Mouse (Mus musculus) megakaryocyte, adult 5-6 weeks (primary cell): Measurements from ENCODE around the gene Polr1a. TPM values are rescaled to one million over a fixed set of nuclear protein-coding genes. Genes with fewer than 3 reads are reported as not detected.

Experiments used
- ATAC-seq: 2 replicates; pipeline ENCODE4 v1.8.0; 2016; ENCODE audit warnings: mild to moderate bottlenecking, inconsistent platforms; ENCODE audit not compliant: poor library complexity, severe bottlenecking
- total RNA-seq, 2 experiments: library from RNA; stranded (forward) in 1 of 2; stranded (reverse) in 1 of 2; fragments of 153-499, 151-499 nt in 1 of 2; fragments of 221-1000, 200-1000 nt in 1 of 2; gene quantifications; 2 replicates each; pipeline versions ENCODE4 v1.2.3 to v1.2.4; 2015 to 2017

The Polr1a gene
- total RNA-seq (2015) (17.3 and 20.6 TPM in 2 replicates), total RNA-seq (2017) (32.2 and 52.7 TPM in 2 replicates)

- ATAC-seq, result peak; percentile 98
Observed at GRCm38 (mm10) chr6:71908481-71909381, at the start of gene Polr1a, which contains the start of gene Ptcd3. TSS of gene Polr1a (plus strand) at chr6:71909053. TSS of gene Ptcd3 (minus strand) at chr6:71908750.

DNA sequence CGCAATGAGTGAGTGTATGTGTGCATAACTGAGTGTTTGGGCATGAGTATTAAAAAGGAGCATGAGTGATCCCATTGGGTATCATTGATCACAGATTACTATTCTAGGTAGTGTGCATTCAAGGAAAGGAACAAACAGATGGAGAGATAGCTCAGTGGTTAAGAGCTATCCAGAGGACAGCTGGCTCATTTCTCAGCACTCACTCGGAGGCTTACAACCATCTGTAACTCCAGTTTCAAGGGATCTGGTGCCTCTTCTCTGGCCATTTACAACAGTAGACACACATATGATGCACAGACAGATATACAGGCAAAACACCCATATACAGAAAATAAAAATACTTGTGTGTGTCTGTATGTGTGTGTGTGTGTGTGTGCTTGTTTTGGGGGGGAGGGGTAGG is 41.1 kb upstream of the Polr1a start:
- no peak for ATAC-seq

DNA sequence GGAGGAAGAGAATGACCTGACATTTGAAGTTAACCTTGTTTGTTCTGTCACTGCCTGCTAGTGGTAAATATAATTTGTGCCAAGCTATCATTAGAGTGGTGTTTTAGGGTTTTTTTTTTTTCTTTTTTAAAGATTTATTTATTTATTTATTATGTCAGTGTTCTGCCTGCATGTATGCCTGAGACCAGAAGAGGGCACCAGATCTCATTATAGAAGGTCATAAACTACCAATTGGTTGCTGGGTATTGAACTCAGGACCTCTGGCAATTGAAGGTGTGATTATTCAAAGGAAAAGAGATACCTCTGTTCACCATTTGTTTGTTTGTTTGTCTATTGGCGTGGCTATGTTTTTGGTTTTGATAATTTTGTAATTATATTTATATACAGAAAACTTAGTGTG is 40.0 kb upstream of the Polr1a start:
- no peak for ATAC-seq

DNA sequence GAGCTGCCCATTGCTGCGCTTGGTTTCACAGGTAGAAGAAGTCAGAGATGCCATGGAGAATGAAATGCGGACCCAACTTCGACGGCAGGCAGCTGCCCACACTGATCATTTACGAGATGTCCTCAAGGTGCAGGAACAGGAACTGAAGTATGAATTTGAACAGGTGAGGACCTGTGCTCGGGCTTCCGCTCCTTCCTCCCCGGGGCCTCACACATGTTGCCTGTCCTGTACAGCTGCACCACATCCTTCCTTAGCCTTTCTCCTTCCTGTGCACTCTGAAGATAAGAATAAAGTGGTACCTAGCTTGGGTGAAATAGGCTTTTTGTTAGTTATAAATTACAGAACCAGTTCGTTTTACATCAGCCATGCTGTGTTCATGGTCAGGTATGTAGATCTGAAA is 37.5 kb upstream of the Polr1a start:
- 0 out of 2 replicates have a peak, but pooled peaks have one; percentile 27 for ATAC-seq

DNA sequence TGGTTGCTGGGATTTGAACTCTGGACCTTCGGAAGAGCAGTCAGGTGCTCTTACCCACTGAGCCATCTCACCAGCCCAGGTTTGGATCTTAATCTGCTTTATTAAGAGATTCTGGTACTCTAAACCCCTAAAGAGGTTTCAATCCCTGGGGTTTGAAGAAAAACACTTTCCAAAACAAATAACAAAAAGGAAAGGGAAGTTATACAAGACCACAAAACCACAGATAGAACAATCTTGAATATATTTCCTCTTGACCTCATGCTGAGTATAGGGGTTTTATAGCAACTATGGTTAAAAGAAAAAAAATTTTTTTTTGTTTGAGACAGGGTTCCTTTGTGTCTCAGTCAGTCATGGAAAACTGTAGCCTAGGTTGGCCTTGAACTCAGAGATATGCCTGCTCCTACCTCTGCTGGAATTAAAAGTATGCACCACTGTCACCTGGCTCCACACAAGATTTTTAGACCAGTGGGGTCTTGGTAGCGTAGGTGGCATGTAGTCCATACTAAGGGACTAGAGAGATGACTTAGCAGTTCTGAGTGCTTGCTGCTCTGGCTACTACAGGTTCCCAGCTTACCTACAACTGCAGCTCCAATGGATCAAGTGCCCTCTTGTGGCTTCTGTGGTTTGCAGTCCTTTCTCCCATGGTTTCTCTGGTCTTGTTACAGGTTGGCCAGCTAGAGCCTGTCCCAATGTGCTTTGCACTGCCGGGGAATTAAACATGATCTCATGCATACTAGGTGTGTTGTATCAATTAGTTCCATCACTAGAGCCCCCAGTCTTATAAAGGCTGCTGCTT is 30.7 kb upstream of the Polr1a start:
- ATAC-seq, result 0 out of 2 replicates have a peak, but pooled peaks have one; percentile 47

GRCm38 (mm10) chr6:71893263-71893662 is 15.6 kb upstream of the Polr1a start:
- no peak for ATAC-seq

DNA sequence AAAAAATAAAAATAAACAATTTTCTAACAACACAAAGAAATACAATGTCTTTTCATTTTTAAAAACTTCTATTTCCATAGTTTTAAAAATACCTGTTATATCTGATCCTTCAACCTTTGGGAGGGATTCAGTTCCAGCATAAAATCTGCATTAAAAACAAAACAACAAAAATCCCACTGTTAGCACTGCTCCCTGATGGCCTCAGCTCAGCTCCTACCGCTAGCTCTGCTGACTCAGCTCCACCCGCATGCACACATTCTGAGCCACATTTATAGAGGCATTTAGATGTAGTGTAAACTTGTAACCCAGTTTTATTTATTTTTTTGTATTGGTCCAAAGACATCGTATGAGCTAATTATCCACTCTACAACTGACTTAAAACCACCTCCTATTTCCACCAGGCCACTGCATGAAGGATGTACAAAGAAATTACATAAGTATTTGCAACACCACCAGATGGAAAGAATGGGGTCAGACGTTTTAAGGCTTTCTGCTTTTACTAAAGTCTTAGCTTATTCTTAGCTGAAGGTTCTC is 1.1 kb upstream of the Polr1a start:
- ATAC-seq, result no peak

GRCm38 (mm10) chr6:71909384-71909783 is 531 bp downstream of the Polr1a start:
- no peak for ATAC-seq

GRCm38 (mm10) chr6:71909840-71910239 is 987 bp downstream of the Polr1a start:
- peak; percentile 16; the same call in 1 of the 2 replicates for ATAC-seq

- ATAC-seq, result no peak
Observed at GRCm38 (mm10) chr6:71911686-71912450, 3.0 kb downstream of the Polr1a start.

GRCm38 (mm10) chr6:71920752-71921151 is 11.9 kb downstream of the Polr1a start:
- ATAC-seq, result no peak

DNA sequence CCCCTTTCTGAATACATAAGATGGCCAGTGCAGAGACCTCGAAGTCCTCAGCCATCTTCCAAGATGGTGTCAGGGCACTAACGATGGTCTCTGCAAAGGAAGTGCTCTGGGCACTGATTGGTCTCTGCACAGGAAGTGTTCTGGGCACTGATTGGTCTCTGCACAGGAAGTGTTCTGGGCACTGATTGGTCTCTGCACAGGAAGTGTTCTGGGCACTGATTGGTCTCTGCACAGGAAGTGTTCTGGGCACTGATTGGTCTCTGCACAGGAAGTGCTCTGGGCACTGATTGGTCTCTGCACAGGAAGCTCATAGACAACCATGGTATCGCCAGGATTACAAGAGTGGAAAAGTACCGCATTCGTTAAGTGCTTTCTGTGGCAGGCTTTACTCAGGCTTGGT is 16.4 kb downstream of the Polr1a start:
- ATAC-seq, result peak; percentile 34

- ATAC-seq, result no peak
Observed at GRCm38 (mm10) chr6:71927911-71928310, 19.1 kb downstream of the Polr1a start.

DNA sequence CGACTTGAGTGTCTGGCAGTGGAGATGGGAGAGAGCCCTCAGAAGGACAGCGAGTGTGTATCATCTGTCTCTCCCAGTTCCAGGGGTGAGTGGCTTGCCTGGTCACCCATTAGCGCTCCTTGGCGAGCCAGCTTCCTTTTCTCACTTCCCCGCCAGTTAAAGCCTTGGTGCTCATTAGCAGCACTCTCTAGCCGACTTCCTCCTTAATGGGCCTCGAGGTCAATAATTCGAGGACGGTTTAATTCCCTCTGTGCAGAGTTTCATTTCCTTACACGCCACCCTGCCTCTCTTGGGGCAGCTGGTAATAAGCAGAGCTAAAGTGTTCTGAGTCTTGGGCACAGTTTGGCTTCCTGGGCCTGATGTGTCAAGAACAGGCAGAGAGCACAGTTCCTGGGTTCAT is 21.2 kb downstream of the Polr1a start:
- ATAC-seq, result peak; percentile 75

- ATAC-seq, result 0 out of 2 replicates have a peak, but pooled peaks have one; percentile 11
Observed at GRCm38 (mm10) chr6:71930830-71931437, 22.1 kb downstream of the Polr1a start.

DNA sequence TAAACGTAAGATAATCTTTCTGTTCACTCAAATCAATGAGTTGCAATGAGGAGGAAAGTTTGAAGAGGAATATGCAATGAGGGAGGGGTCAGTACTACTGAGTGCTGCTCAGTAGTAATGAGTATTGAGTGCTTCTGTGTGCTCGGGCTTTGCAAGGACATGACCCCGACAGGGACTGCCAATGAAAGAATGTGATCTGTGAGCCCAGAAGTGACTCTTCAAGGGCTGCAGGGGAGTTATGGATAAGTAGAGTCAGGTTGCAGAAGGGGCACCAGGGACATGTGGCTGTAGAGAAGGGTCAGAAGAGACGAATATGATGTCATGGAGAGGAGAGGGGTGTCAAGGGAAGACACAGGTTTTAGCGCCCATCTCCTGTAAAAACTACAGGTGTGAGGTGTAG is 23.5 kb downstream of the Polr1a start:
- no peak for ATAC-seq

DNA sequence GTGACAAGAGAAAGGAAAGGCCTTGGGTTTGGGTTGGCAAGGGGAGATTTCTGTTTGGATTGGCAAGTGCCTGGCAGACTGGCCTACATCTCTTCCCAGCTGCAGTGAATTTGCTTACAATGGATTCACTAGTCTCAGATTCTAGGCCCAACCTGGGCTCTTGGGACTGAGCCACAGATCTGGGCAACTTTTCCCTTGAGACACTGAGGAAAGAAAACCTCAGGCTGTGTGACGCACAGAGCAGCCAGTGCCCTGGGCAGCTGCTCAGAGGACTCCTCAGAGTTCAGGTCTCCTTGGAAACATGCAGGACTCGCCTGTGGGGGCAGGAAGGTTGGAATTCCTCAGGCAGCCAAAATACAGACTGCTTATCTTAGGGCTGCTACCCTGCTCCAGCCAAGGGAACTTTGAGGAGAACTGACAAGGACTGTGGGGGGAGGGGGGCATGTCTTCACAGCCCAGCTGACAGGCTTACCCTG is 25.3 kb downstream of the Polr1a start:
- no peak for ATAC-seq

DNA sequence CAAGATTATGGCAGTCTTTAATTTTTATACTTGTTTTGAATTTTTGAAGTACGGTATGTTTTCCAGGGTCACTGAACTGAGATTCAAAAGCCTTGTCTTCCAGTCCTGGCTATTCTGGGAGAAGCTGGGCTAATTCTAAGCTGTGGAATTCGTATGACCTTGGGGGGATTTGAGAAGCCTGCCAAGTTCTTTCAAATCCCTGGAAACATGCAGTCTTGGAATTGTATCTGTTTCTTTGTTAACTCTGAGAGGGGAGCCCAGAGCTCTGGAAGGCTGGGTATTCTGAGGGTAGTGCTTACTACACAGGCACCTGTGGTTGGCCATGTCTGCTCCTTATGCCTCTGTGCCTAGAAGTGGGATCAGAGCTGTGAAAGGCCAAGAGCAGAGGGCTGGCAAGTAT is 26.9 kb downstream of the Polr1a start:
- no peak for ATAC-seq

- ATAC-seq, result no peak
Observed at GRCm38 (mm10) chr6:71940912-71941311, 32.1 kb downstream of the Polr1a start.

DNA sequence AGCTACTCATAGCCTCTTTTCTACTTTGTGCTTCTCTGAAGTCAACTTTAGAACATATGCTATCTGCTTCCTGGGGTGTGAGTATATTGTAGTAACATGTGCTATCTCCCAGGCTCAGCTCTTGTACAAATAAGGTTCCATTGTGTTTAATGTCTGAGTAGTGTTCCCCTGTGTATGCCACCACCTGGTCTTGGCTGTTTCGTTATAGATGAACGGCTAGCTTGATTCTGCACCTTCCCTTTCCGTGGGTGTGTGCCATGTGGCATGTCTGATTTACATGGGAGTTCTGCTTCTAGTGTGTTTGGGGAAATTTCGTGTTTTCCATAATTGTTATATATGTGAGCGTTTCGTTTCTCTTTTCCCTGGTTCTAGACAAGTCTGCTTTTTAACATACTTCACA is 36.2 kb downstream of the Polr1a start:
- no peak for ATAC-seq
